17 mouse cellular contexts compared by ENCODE assay signal in genomic region chr6:146583366-146584046, GRCm38 (mm10).
"Had no signal": no experiment of that assay in that cellular context is flagged by ENCODE, and none has a peak within 500 bp of the region (broad histone marks: within the 10 kb centered on the region; RNA-seq: fewer than 3 reads in every experiment).

No protein-coding gene starts in this region.

- H3K4me3 ChIP-seq: midbrain, embryonic 10.5 days; midbrain, embryonic 12.5 days; neural tube, embryonic 13.5 days; neural tube, embryonic 15.5 days had no signal

- H3K9me3 ChIP-seq: midbrain, embryonic 10.5 days; midbrain, embryonic 12.5 days; neural tube, embryonic 13.5 days; neural tube, embryonic 15.5 days had no signal

- H3K27ac ChIP-seq: midbrain, embryonic 10.5 days; midbrain, embryonic 12.5 days; neural tube, embryonic 13.5 days; neural tube, embryonic 15.5 days had no signal

- H3K4me2 ChIP-seq: lung, embryonic 14.5 days; midbrain, embryonic 12.5 days; neural tube, embryonic 13.5 days; neural tube, embryonic 15.5 days had no signal

- H3K27me3 ChIP-seq: midbrain, embryonic 12.5 days; neural tube, embryonic 13.5 days; neural tube, embryonic 15.5 days had no signal

- H3K9ac ChIP-seq: lung, embryonic 14.5 days; midbrain, embryonic 12.5 days; neural tube, embryonic 13.5 days; neural tube, embryonic 15.5 days had no signal

- DNase-seq: lung, adult 18-20 months; lung, embryonic 14.5 days; lung, postnatal 10 days; lung, postnatal 4 days; midbrain, embryonic 14.5 days; retina, postnatal 1 day; right cerebral cortex, adult 18-20 months; right cerebral cortex, postnatal 25 days; right cerebral cortex, postnatal 4 days; spleen, adult 18-20 months; thymus, adult 18-20 months; thymus, postnatal 14 days; thymus, postnatal 36 days had no signal
